Mouse (Mus musculus) thymus, adult 2 months (tissue): ENCODE data around the gene AU040320.

Source experiments
- CTCF ChIP-seq: fragments of 200-500 bp; IDR thresholded peaks from 2 replicates; pipeline ENCODE4 v1.5.1; 2012; ENCODE audit warnings: mild to moderate bottlenecking, control low read depth, low read length, moderate library complexity, borderline replicate concordance; ENCODE audit not compliant: control insufficient read depth, poor library complexity, insufficient read depth; ENCODE audit errors: extremely low read depth
- POLR2A ChIP-seq: fragments of 200-500 bp; IDR thresholded peaks from 2 replicates; pipeline ENCODE4 v1.6.1; 2012; ENCODE audit warnings: mild to moderate bottlenecking, low read length, control low read depth, moderate library complexity; ENCODE audit not compliant: control insufficient read depth, poor library complexity, insufficient read depth; ENCODE audit errors: extremely low read depth

GRCm38 (mm10) chr4:126707439-126707826 lies 45.9 kb upstream of the AU040320 start:
- no peak for TF ChIP-seq CTCF
- TF ChIP-seq POLR2A, result no peak
